Mouse (Mus musculus) midbrain, postnatal 0 days (tissue): ENCODE results near the gene Creg2. TPM values are rescaled to one million over a fixed set of nuclear protein-coding genes. Genes with fewer than 3 reads are reported as not detected.

Experiments
- ATAC-seq: fragments of 200-750 bp; cut with Nextera tagmentation; 2 replicates; pipeline ENCODE4 v1.8.0; 2017; ENCODE audit warnings: moderate number of reproducible peaks, mild to moderate bottlenecking, moderate TSS enrichment, moderate library complexity; ENCODE audit not compliant: low FRiP score
- DNase-seq: peaks from one replicate; pipeline ENCODE4 v3.0.0-alpha.2; 2015; ENCODE audit warnings: low spot score
- H3K27ac ChIP-seq: fragments of 300-500 bp; sonication (generic); 2 replicates; pipeline ENCODE4 v1.5.1; 2014; ENCODE audit warnings: low read depth, mild to moderate bottlenecking, low read length, mixed read lengths
- H3K27me3 ChIP-seq: fragments of 300-500 bp; sonication (generic); 2 replicates; pipeline ENCODE4 v1.6.1; 2014; ENCODE audit warnings: low read length, control low read depth, mixed read lengths; ENCODE audit not compliant: insufficient read depth
- H3K36me3 ChIP-seq: fragments of 300-500 bp; sonication (generic); 2 replicates; pipeline ENCODE4 v1.6.1; 2014; ENCODE audit warnings: low read length, control low read depth, mixed read lengths; ENCODE audit not compliant: insufficient read depth
- H3K4me1 ChIP-seq: fragments of 300-500 bp; sonication (generic); 2 replicates; pipeline ENCODE4 v1.6.1; 2014; ENCODE audit warnings: mild to moderate bottlenecking, control low read depth, antibody characterized with exemption, low read length, mixed read lengths; ENCODE audit not compliant: insufficient read depth
- H3K4me2 ChIP-seq: fragments of 300-500 bp; sonication (generic); 2 replicates; pipeline ENCODE4 v1.6.1; 2014; ENCODE audit warnings: low read depth, mild to moderate bottlenecking, low read length, mixed read lengths; ENCODE audit not compliant: poor library complexity, severe bottlenecking
- H3K4me3 ChIP-seq: fragments of 300-500 bp; sonication (generic); 2 replicates; pipeline ENCODE4 v1.5.1; 2014; ENCODE audit warnings: low read depth, mild to moderate bottlenecking, low read length, moderate library complexity
- H3K9ac ChIP-seq: fragments of 300-500 bp; sonication (generic); replicated peaks from 2 replicates; pipeline ENCODE4 v1.6.1; 2014; ENCODE audit warnings: mild to moderate bottlenecking, low read length, moderate library complexity, mixed read lengths; ENCODE audit not compliant: poor library complexity, severe bottlenecking
- H3K9me3 ChIP-seq: fragments of 300-500 bp; sonication (generic); 2 replicates; pipeline ENCODE4 v1.6.1; 2016; ENCODE audit warnings: low read length, control low read depth
- CTCF ChIP-seq: IDR thresholded peaks from 2 replicates; pipeline ENCODE4 v1.5.1; 2016; ENCODE audit warnings: antibody characterized with exemption, mild to moderate bottlenecking
- WGBS: fragments of 180-500 bp; shearing (Covaris S2); extraction: QIAGEN DNeasy Blood & Tissue Kit; methylation state at CpG from one replicate; pipeline ENCODE4 v1.1.7; 2014; 5-methylcytosine and 5-hydroxymethylcytosine counted together
- polyA plus RNA-seq: library from polyadenylated mRNA; unstranded; fragments of >200 nt; fragmentation: Nextera tagmentation; extraction: Ambion mirVana; gene quantifications from 2 replicates; pipeline ENCODE4 v1.2.1, GENCODE M21; 2015
- total RNA-seq: library from RNA; depleted of rRNA; stranded (reverse); fragments of >200 nt; gene quantifications from 2 replicates; pipeline ENCODE4 v1.2.3, GENCODE M21; 2014

Gene Creg2
- total and polyA plus RNA-seq, 2 experiments from 2014 or later: 14.6 to 25.9 TPM

GRCm38 (mm10) chr1:39649691-39650434 lies 1.4 kb downstream of the Creg2 start:
- TF ChIP-seq CTCF: no peak; the same call in 1 of the 2 replicates
- Histone ChIP-seq H3K9ac (peak overlapping the region; percentile 79), H3K36me3 (no peaks in the 10 kb centered on the region), H3K27ac (peak overlapping the region; percentile 78), H3K9me3 (no peaks in the 10 kb centered on the region), H3K4me1 (peaks cover 3% of the 10 kb centered on the region; the same call in 1 of the 2 replicates), H3K4me2 (peak overlapping the region; percentile 97), H3K4me3 (peak overlapping the region; percentile 71), H3K27me3 (0 out of 2 replicates have a peak, but pooled peaks cover 4% of the 10 kb centered on the region)
- peak; percentile 44 for DNase-seq
- peak; percentile 41; the same call in 1 of the 2 replicates for ATAC-seq
- WGBS: 10% methylated on average over 17 of the region's 17 CpGs

GRCm38 (mm10) chr1:39648584-39648983 lies 2.7 kb downstream of the Creg2 start:
- Histone ChIP-seq H3K4me3 (no peak overlapping the region), H3K4me1 (peaks cover 3% of the 10 kb centered on the region; the same call in 1 of the 2 replicates), H3K27ac (no peak overlapping the region), H3K27me3 (0 out of 2 replicates have a peak, but pooled peaks cover 4% of the 10 kb centered on the region), H3K4me2 (peak overlapping the region; percentile 97), H3K9ac (no peak overlapping the region), H3K36me3 (no peaks in the 10 kb centered on the region), H3K9me3 (no peaks in the 10 kb centered on the region)
- no peak for DNase-seq
- no peak for TF ChIP-seq CTCF
- no peak for ATAC-seq
- WGBS: 83% methylated on average over 7 of the region's 7 CpGs

GRCm38 (mm10) chr1:39645905-39646759 lies 5.1 kb downstream of the Creg2 start:
- no peaks in the 10 kb centered on the region for H3K36me3 ChIP-seq

GRCm38 (mm10) chr1:39644333-39644732 lies 6.9 kb downstream of the Creg2 start:
- no peaks in the 10 kb centered on the region for H3K36me3 ChIP-seq
- H3K4me2 ChIP-seq: no peak overlapping the region
- no peaks in the 10 kb centered on the region for H3K9me3 ChIP-seq
- WGBS: 68% methylated on average over 1 of the region's 1 CpGs
- no peak overlapping the region for H3K4me3 ChIP-seq
- H3K27ac ChIP-seq: no peak overlapping the region
- DNase-seq (no peak), ATAC-seq (no peak)
- H3K27me3 ChIP-seq: no peaks in the 10 kb centered on the region
- H3K4me1 ChIP-seq: peaks cover 3% of the 10 kb centered on the region; the same call in 1 of the 2 replicates
- TF ChIP-seq CTCF: no peak
- no peak overlapping the region for H3K9ac ChIP-seq

More at GRCm38 (mm10) chr1:39645905-39646759, 5.1 kb downstream of the Creg2 start:
- H3K27me3 ChIP-seq: no peaks in the 10 kb centered on the region
- H3K4me2 ChIP-seq: no peak overlapping the region
- H3K4me1 ChIP-seq: peaks cover 3% of the 10 kb centered on the region; the same call in 1 of the 2 replicates
- no peak overlapping the region for H3K9ac ChIP-seq
- peak; percentile 69 for DNase-seq
- H3K27ac ChIP-seq: peak overlapping the region; percentile 32; the same call in 1 of the 2 replicates
- no peak overlapping the region for H3K4me3 ChIP-seq
- no peaks in the 10 kb centered on the region for H3K9me3 ChIP-seq
- ATAC-seq: no peak
- 34% methylated on average over 8 of the region's 8 CpGs for WGBS
- TF ChIP-seq CTCF: no peak

DNA sequence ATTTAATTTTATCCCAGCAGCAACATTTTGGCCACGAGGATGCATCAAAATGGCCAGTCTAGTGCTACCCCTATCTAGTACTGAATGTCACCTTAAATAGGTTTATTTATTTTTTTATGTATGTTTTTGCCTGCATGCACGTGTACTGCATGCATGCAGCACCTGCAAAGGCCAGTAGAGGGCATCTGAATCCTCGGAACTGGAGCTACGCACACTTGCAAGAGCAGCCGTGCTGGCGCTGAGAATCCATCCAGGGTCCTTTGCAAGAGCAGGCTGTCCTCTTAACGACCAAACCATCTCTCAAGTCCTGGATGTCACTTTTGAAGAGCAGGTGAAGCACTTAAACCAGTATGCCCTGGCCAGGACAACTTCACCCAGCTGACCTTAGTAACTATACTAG lies 9.6 kb downstream of the Creg2 start:
- H3K4me3 ChIP-seq: no peak overlapping the region
- H3K9ac ChIP-seq: no peak overlapping the region
- H3K27me3 ChIP-seq: no peaks in the 10 kb centered on the region
- WGBS: 90% methylated on average over 7 of the region's 7 CpGs
- peak; percentile 32 for TF ChIP-seq CTCF
- DNase-seq (no peak), ATAC-seq (no peak)
- no peaks in the 10 kb centered on the region for H3K36me3 ChIP-seq
- no peak overlapping the region for H3K27ac ChIP-seq
- no peak overlapping the region for H3K4me2 ChIP-seq
- no peaks in the 10 kb centered on the region for H3K9me3 ChIP-seq
- H3K4me1 ChIP-seq: no peaks in the 10 kb centered on the region
